Mouse (Mus musculus) limb, embryonic 14.5 days (tissue): ENCODE results near the gene Fam50a. TPM values are rescaled to one million over a fixed set of nuclear protein-coding genes. Genes with fewer than 3 reads are reported as not detected.

ENCODE experiments used
- ATAC-seq: fragments of 200-750 bp; cut with Nextera tagmentation; 2 replicates; pipeline ENCODE4 v1.8.0; 2017; ENCODE audit warnings: low read depth, moderate number of reproducible peaks, moderate TSS enrichment; ENCODE audit not compliant: low FRiP score
- DNase-seq: peaks from one replicate; pipeline ENCODE4 v3.0.0-alpha.2; 2015; ENCODE audit warnings: low spot score
- H3K27ac ChIP-seq: fragments of 300-500 bp; sonication (generic); replicated peaks from 2 replicates; pipeline ENCODE4 v1.5.1; 2014; ENCODE audit warnings: low read depth, mild to moderate bottlenecking, low read length, moderate library complexity, mixed read lengths
- H3K27me3 ChIP-seq: fragments of 300-500 bp; sonication (generic); 2 replicates; pipeline ENCODE4 v1.6.1; 2014; ENCODE audit warnings: low read length, mixed read lengths; ENCODE audit not compliant: control insufficient read depth, insufficient read depth
- H3K36me3 ChIP-seq: fragments of 300-500 bp; sonication (generic); 2 replicates; pipeline ENCODE4 v1.6.1; 2014; ENCODE audit warnings: mild to moderate bottlenecking, low read length, moderate library complexity, mixed read lengths; ENCODE audit not compliant: control insufficient read depth, insufficient read depth
- H3K4me1 ChIP-seq: fragments of 300-500 bp; sonication (generic); 2 replicates; pipeline ENCODE4 v1.6.1; 2014; ENCODE audit warnings: antibody characterized with exemption, low read length, mixed read lengths; ENCODE audit not compliant: control insufficient read depth, insufficient read depth
- H3K4me2 ChIP-seq: fragments of 300-500 bp; sonication (generic); replicated peaks from 2 replicates; pipeline ENCODE4 v1.6.1; 2014; ENCODE audit warnings: low read depth, mild to moderate bottlenecking, low read length, moderate library complexity; ENCODE audit not compliant: severe bottlenecking
- H3K4me3 ChIP-seq: fragments of 300-500 bp; sonication (generic); replicated peaks from 2 replicates; pipeline ENCODE4 v1.5.1; 2014; ENCODE audit warnings: low read length
- H3K9ac ChIP-seq: fragments of 300-500 bp; sonication (generic); 2 replicates; pipeline ENCODE4 v1.6.1; 2014; ENCODE audit warnings: mild to moderate bottlenecking, low read depth, low read length, moderate library complexity; ENCODE audit not compliant: severe bottlenecking
- H3K9me3 ChIP-seq: fragments of 300-500 bp; sonication (generic); 2 replicates; pipeline ENCODE4 v1.6.1; 2016; ENCODE audit warnings: low read length; ENCODE audit not compliant: control insufficient read depth
- POLR2A ChIP-seq: fragments of 200-500 bp; IDR thresholded peaks from 2 replicates; pipeline ENCODE4 v1.8.0; 2012; ENCODE audit warnings: inconsistent platforms, mild to moderate bottlenecking, moderate library complexity, borderline replicate concordance; ENCODE audit not compliant: insufficient read depth, insufficient read length; ENCODE audit errors: extremely low read depth
- WGBS: fragments of 180-500 bp; shearing (Covaris S2); extraction: QIAGEN DNeasy Blood & Tissue Kit; methylation state at CpG from one replicate; pipeline ENCODE4 v1.1.7; 2014; 5-methylcytosine and 5-hydroxymethylcytosine counted together
- microRNA-seq: library from miRNA; unstranded; fragments of <30 nt; microRNA quantifications from one replicate; pipeline ENCODE4, GENCODE M21; 2016
- polyA plus RNA-seq, 2 experiments: library from polyadenylated mRNA; depleted of rRNA in 1 of 2; stranded (reverse) in 1 of 2; unstranded in 1 of 2; fragments of >200 nt; fragmentation: Nextera tagmentation in 1 of 2; extraction: Ambion mirVana in 1 of 2; gene quantifications; 2 replicates each; pipeline versions ENCODE4 v1.2.1 to v1.2.3; 2012 to 2014

Gene Fam50a
- polyA plus RNA-seq, 2 experiments = 49.7 to 53.7 TPM

DNA sequence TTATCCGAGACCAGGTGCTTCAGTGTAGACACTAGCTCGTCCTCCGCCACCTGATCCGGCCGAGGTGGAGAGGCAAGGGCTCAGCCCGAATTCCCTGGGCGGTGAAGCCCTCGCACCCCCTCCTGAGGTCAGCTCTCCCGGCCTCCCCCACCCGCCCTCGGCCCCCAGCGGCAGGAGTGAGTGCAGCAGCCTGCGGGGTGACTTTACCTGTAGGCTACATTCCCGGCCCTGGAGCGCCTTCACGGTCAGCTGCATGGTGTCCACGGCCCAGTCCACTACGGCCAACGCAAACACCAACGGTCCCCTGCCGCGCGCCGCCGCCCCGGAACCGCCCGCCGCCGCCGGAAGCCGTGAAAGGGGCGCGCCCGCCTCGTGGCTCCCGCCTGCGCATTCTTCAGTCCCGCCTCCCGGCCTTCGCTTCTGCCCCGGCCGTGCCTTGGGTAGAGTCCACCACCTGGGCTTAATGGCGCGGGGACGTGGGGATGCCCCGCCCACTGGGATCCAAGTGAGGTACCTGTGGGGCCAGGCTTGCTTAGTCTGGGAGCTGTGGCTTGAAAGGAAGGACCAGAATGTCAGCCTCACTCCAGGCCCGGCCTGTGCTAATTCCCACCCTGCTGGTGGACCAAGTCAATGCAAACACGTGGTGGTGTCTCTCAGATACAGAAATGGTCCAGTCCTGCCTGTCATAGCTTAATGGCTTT, 55.5 kb downstream of the Fam50a start:
- TF ChIP-seq POLR2A = no peak; the same call in 1 of the 2 replicates
- peak; percentile 49 for DNase-seq
- Histone ChIP-seq H3K9ac (peak overlapping the region; percentile 71), H3K27ac (peak overlapping the region; percentile 28), H3K36me3 (peaks cover 13% of the 10 kb centered on the region), H3K4me3 (peak overlapping the region; percentile 54), H3K4me2 (peak overlapping the region; percentile 58), H3K9me3 (no peaks in the 10 kb centered on the region), H3K4me1 (no peaks in the 10 kb centered on the region), H3K27me3 (no peaks in the 10 kb centered on the region)
- peak; percentile 85 for ATAC-seq
- WGBS = 15% methylated on average over 31 of the region's 49 CpGs

Small RNA genes lying within 50 kb of the gene (microRNA-seq; reads per million reads assigned to microRNA genes)
- gene Mir7091 = not detected
- 1.1 reads per million for gene Mir7092

Other genes with a start within 250 kb of the Fam50a start
- not detected in 2 replicates for gene Opn1mw, start 185.6 kb upstream of the Fam50a start, polyA plus RNA-seq (2012; rRNA removed)
- not detected in 2 replicates for gene Opn1mw, start 185.6 kb upstream of the Fam50a start, polyA plus RNA-seq (2014; fragmentation: Nextera tagmentation; extraction: Ambion mirVana)
- gene Mecp2, start 177.7 kb upstream of the Fam50a start, polyA plus RNA-seq (2012; rRNA removed) = 12.3 and 13.0 TPM in 2 replicates
- 9.0 and 11.1 TPM in 2 replicates for gene Mecp2, start 177.7 kb upstream of the Fam50a start, polyA plus RNA-seq (2014; fragmentation: Nextera tagmentation; extraction: Ambion mirVana)
- not detected in 2 replicates for gene Tex28, start 145.2 kb upstream of the Fam50a start, polyA plus RNA-seq (2012; rRNA removed)
- gene Tex28, start 145.2 kb upstream of the Fam50a start, polyA plus RNA-seq (2014; fragmentation: Nextera tagmentation; extraction: Ambion mirVana) = not detected in 2 replicates
- gene Tktl1, start 135.8 kb upstream of the Fam50a start, polyA plus RNA-seq (2012; rRNA removed) = 0.03 and 0.04 TPM in 2 replicates
- not detected in 2 replicates for gene Tktl1, start 135.8 kb upstream of the Fam50a start, polyA plus RNA-seq (2014; fragmentation: Nextera tagmentation; extraction: Ambion mirVana)
- gene Flna, start 63.2 kb upstream of the Fam50a start, polyA plus RNA-seq (2012; rRNA removed) = 573 and 611 TPM in 2 replicates
- 335 and 363 TPM in 2 replicates for gene Flna, start 63.2 kb upstream of the Fam50a start, polyA plus RNA-seq (2014; fragmentation: Nextera tagmentation; extraction: Ambion mirVana)
- 107 and 143 TPM in 2 replicates for gene Emd, start 58.3 kb upstream of the Fam50a start, polyA plus RNA-seq (2012; rRNA removed)
- 28.0 and 30.4 TPM in 2 replicates for gene Emd, start 58.3 kb upstream of the Fam50a start, polyA plus RNA-seq (2014; fragmentation: Nextera tagmentation; extraction: Ambion mirVana)
- 2,306 and 2,672 TPM in 2 replicates for gene Rpl10, start 42.2 kb upstream of the Fam50a start, polyA plus RNA-seq (2012; rRNA removed)
- 939 and 993 TPM in 2 replicates for gene Rpl10, start 42.2 kb upstream of the Fam50a start, polyA plus RNA-seq (2014; fragmentation: Nextera tagmentation; extraction: Ambion mirVana)
- 99.7 and 116 TPM in 2 replicates for gene Taz, start 31.1 kb upstream of the Fam50a start, polyA plus RNA-seq (2012; rRNA removed)
- gene Taz, start 31.1 kb upstream of the Fam50a start, polyA plus RNA-seq (2014; fragmentation: Nextera tagmentation; extraction: Ambion mirVana) = 64.0 and 70.6 TPM in 2 replicates
- 20.2 and 24.3 TPM in 2 replicates for gene Dnase1l1, start 30.7 kb upstream of the Fam50a start, polyA plus RNA-seq (2012; rRNA removed)
- 12.8 and 14.4 TPM in 2 replicates for gene Dnase1l1, start 30.7 kb upstream of the Fam50a start, polyA plus RNA-seq (2014; fragmentation: Nextera tagmentation; extraction: Ambion mirVana)
- gene Atp6ap1, start 15.9 kb upstream of the Fam50a start, polyA plus RNA-seq (2012; rRNA removed) = 224 and 272 TPM in 2 replicates
- gene Atp6ap1, start 15.9 kb upstream of the Fam50a start, polyA plus RNA-seq (2014; fragmentation: Nextera tagmentation; extraction: Ambion mirVana) = 124 and 128 TPM in 2 replicates
- 567 and 604 TPM in 2 replicates for gene Gdi1, start 8.0 kb upstream of the Fam50a start, polyA plus RNA-seq (2012; rRNA removed)
- gene Gdi1, start 8.0 kb upstream of the Fam50a start, polyA plus RNA-seq (2014; fragmentation: Nextera tagmentation; extraction: Ambion mirVana) = 147 and 183 TPM in 2 replicates
- gene Plxna3, start 16.0 kb downstream of the Fam50a start, polyA plus RNA-seq (2012; rRNA removed) = 117 and 152 TPM in 2 replicates
- gene Plxna3, start 16.0 kb downstream of the Fam50a start, polyA plus RNA-seq (2014; fragmentation: Nextera tagmentation; extraction: Ambion mirVana) = 21.4 and 21.8 TPM in 2 replicates
- gene Lage3, start 40.6 kb downstream of the Fam50a start, polyA plus RNA-seq (2012; rRNA removed) = 104 and 119 TPM in 2 replicates
- 105 and 106 TPM in 2 replicates for gene Lage3, start 40.6 kb downstream of the Fam50a start, polyA plus RNA-seq (2014; fragmentation: Nextera tagmentation; extraction: Ambion mirVana)
- gene Ubl4a, start 60.2 kb downstream of the Fam50a start, polyA plus RNA-seq (2012; rRNA removed) = 58.5 and 60.7 TPM in 2 replicates
- 77.1 and 79.6 TPM in 2 replicates for gene Ubl4a, start 60.2 kb downstream of the Fam50a start, polyA plus RNA-seq (2014; fragmentation: Nextera tagmentation; extraction: Ambion mirVana)
- gene Slc10a3, start 60.3 kb downstream of the Fam50a start, polyA plus RNA-seq (2012; rRNA removed) = 16.0 and 21.0 TPM in 2 replicates
- 20.2 and 24.4 TPM in 2 replicates for gene Slc10a3, start 60.3 kb downstream of the Fam50a start, polyA plus RNA-seq (2014; fragmentation: Nextera tagmentation; extraction: Ambion mirVana)
- gene Fam3a, start 80.2 kb downstream of the Fam50a start, polyA plus RNA-seq (2012; rRNA removed) = 50.6 and 60.3 TPM in 2 replicates
- 39.3 and 41.8 TPM in 2 replicates for gene Fam3a, start 80.2 kb downstream of the Fam50a start, polyA plus RNA-seq (2014; fragmentation: Nextera tagmentation; extraction: Ambion mirVana)
- gene Ikbkg, start 80.3 kb downstream of the Fam50a start, polyA plus RNA-seq (2012; rRNA removed) = 13.7 and 17.4 TPM in 2 replicates
- gene Ikbkg, start 80.3 kb downstream of the Fam50a start, polyA plus RNA-seq (2014; fragmentation: Nextera tagmentation; extraction: Ambion mirVana) = 23.9 and 25.6 TPM in 2 replicates
- 35.2 and 35.4 TPM in 2 replicates for gene G6pdx, start 116.2 kb downstream of the Fam50a start, polyA plus RNA-seq (2012; rRNA removed)
- 48.3 and 51.8 TPM in 2 replicates for gene G6pdx, start 116.2 kb downstream of the Fam50a start, polyA plus RNA-seq (2014; fragmentation: Nextera tagmentation; extraction: Ambion mirVana)
- gene Gm6880, start 168.4 kb downstream of the Fam50a start, polyA plus RNA-seq (2012; rRNA removed) = 1.1 and 2.8 TPM in 2 replicates
- 1.4 and 2.7 TPM in 2 replicates for gene Gm6880, start 168.4 kb downstream of the Fam50a start, polyA plus RNA-seq (2014; fragmentation: Nextera tagmentation; extraction: Ambion mirVana)